Mouse (Mus musculus): ENCODE measurements around the gene Slc4a8. TPM values are rescaled to one million over a fixed set of nuclear protein-coding genes. Genes with fewer than 3 reads are reported as not detected.

The Slc4a8 gene
- polyA plus RNA-seq, 1 experiment from 2014 or later = 8.4 TPM

- no peak for DNase-seq (ENCODE audit: low spot score)
- H3K9me3 ChIP-seq (replicated peaks) = no peaks in the 10 kb centered on the region
- peaks cover 21% of the 10 kb centered on the region for H3K27me3 ChIP-seq (ENCODE audit: low read depth, poor library complexity, severe bottlenecking)
- no peaks in the 10 kb centered on the region for H3K36me3 ChIP-seq
- no peak overlapping the region for H3K27ac ChIP-seq (replicated peaks)
- peaks cover 21% of the 10 kb centered on the region for H3K4me1 ChIP-seq
- no peak overlapping the region for H3K4me3 ChIP-seq
- WGBS = 84% methylated on average over 3 of the region's 3 CpGs
These were observed 13.0 kb upstream of the Slc4a8 start for GRCm38 (mm10) chr15:100748584-100748983.

GRCm38 (mm10) chr15:100749751-100750538 is 11.6 kb upstream of the Slc4a8 start:
- no peaks in the 10 kb centered on the region for H3K36me3 ChIP-seq
- peaks cover 30% of the 10 kb centered on the region for H3K27me3 ChIP-seq (ENCODE audit: low read depth, poor library complexity, severe bottlenecking)
- 82% methylated on average over 10 of the region's 10 CpGs for WGBS
- peaks cover 27% of the 10 kb centered on the region for H3K4me1 ChIP-seq
- H3K27ac ChIP-seq (replicated peaks) = no peak overlapping the region
- no peak overlapping the region for H3K4me3 ChIP-seq
- H3K9me3 ChIP-seq (replicated peaks) = no peaks in the 10 kb centered on the region
- DNase-seq (ENCODE audit: low spot score) = no peak

GRCm38 (mm10) chr15:100752439-100752838 is 9.1 kb upstream of the Slc4a8 start:
- peaks cover 30% of the 10 kb centered on the region for H3K27me3 ChIP-seq (ENCODE audit: low read depth, poor library complexity, severe bottlenecking)
- no peaks in the 10 kb centered on the region for H3K36me3 ChIP-seq
- H3K27ac ChIP-seq (replicated peaks) = no peak overlapping the region
- no peaks in the 10 kb centered on the region for H3K9me3 ChIP-seq (replicated peaks)
- WGBS = 69% methylated on average over 2 of the region's 2 CpGs
- H3K4me1 ChIP-seq = peaks cover 29% of the 10 kb centered on the region
- no peak for DNase-seq (ENCODE audit: low spot score)
- H3K4me3 ChIP-seq = no peak overlapping the region

- peaks cover 27% of the 10 kb centered on the region for H3K27me3 ChIP-seq (ENCODE audit: low read depth, poor library complexity, severe bottlenecking)
- H3K9me3 ChIP-seq (replicated peaks) = no peaks in the 10 kb centered on the region
- no peak overlapping the region for H3K27ac ChIP-seq (replicated peaks)
- H3K36me3 ChIP-seq = no peaks in the 10 kb centered on the region
- 72% methylated on average over 5 of the region's 5 CpGs for WGBS
- H3K4me3 ChIP-seq = no peak overlapping the region
- no peak for DNase-seq (ENCODE audit: low spot score)
- peaks cover 29% of the 10 kb centered on the region for H3K4me1 ChIP-seq
These were observed 8.5 kb upstream of the Slc4a8 start for GRCm38 (mm10) chr15:100753045-100753444.

GRCm38 (mm10) chr15:100754041-100754440 is 7.5 kb upstream of the Slc4a8 start:
- no peaks in the 10 kb centered on the region for H3K9me3 ChIP-seq (replicated peaks)
- no peaks in the 10 kb centered on the region for H3K36me3 ChIP-seq
- no peak overlapping the region for H3K27ac ChIP-seq (replicated peaks)
- no peak for DNase-seq (ENCODE audit: low spot score)
- WGBS = 42% methylated on average over 7 of the region's 7 CpGs
- H3K27me3 ChIP-seq (ENCODE audit: low read depth, poor library complexity, severe bottlenecking) = peaks cover 17% of the 10 kb centered on the region
- no peak overlapping the region for H3K4me3 ChIP-seq
- peaks cover 24% of the 10 kb centered on the region for H3K4me1 ChIP-seq

- Histone ChIP-seq H3K27ac (replicated peaks) (no peak overlapping the region), H3K9me3 (replicated peaks) (no peaks in the 10 kb centered on the region), H3K36me3 (no peaks in the 10 kb centered on the region), H3K4me3 (no peak overlapping the region), H3K27me3 (ENCODE audit: low read depth, poor library complexity, severe bottlenecking) (peaks cover 9% of the 10 kb centered on the region; the same call in 1 of the 2 replicates), H3K4me1 (peaks cover 24% of the 10 kb centered on the region)
- WGBS = 15% methylated on average over 11 of the region's 11 CpGs
- no peak for DNase-seq (ENCODE audit: low spot score)
These were observed 6.6 kb upstream of the Slc4a8 start for GRCm38 (mm10) chr15:100754805-100755497.

- 52% methylated on average over 6 of the region's 8 CpGs for WGBS
- Histone ChIP-seq H3K4me3 (no peak overlapping the region), H3K27ac (replicated peaks) (no peak overlapping the region), H3K36me3 (no peaks in the 10 kb centered on the region), H3K9me3 (replicated peaks) (no peaks in the 10 kb centered on the region), H3K27me3 (ENCODE audit: low read depth, poor library complexity, severe bottlenecking) (peaks cover 9% of the 10 kb centered on the region; the same call in 1 of the 2 replicates), H3K4me1 (peaks cover 26% of the 10 kb centered on the region)
- no peak for DNase-seq (ENCODE audit: low spot score)
These were observed 6.1 kb upstream of the Slc4a8 start for GRCm38 (mm10) chr15:100755498-100755859.

- WGBS = 89% methylated on average over 3 of the region's 3 CpGs
- no peaks in the 10 kb centered on the region for H3K9me3 ChIP-seq (replicated peaks)
- DNase-seq (ENCODE audit: low spot score) = no peak
These were observed 5.5 kb upstream of the Slc4a8 start for GRCm38 (mm10) chr15:100755881-100756624.

GRCm38 (mm10) chr15:100757527-100757978 is 4.0 kb upstream of the Slc4a8 start:
- peaks cover 47% of the 10 kb centered on the region for H3K4me1 ChIP-seq

More at GRCm38 (mm10) chr15:100755881-100756624, 5.5 kb upstream of the Slc4a8 start:
- H3K27me3 ChIP-seq (ENCODE audit: low read depth, poor library complexity, severe bottlenecking) = peaks cover 9% of the 10 kb centered on the region; the same call in 1 of the 2 replicates
- H3K27ac ChIP-seq (replicated peaks) = no peak overlapping the region
- H3K36me3 ChIP-seq = no peaks in the 10 kb centered on the region
- peaks cover 32% of the 10 kb centered on the region for H3K4me1 ChIP-seq
- H3K4me3 ChIP-seq = no peak overlapping the region

GRCm38 (mm10) chr15:100759286-100759685 is 2.3 kb upstream of the Slc4a8 start:
- peaks cover 54% of the 10 kb centered on the region for H3K4me1 ChIP-seq
- no peaks in the 10 kb centered on the region for H3K36me3 ChIP-seq
- peaks cover 25% of the 10 kb centered on the region for H3K27me3 ChIP-seq (ENCODE audit: low read depth, poor library complexity, severe bottlenecking)
- WGBS = 89% methylated on average over 10 of the region's 10 CpGs
- no peaks in the 10 kb centered on the region for H3K9me3 ChIP-seq (replicated peaks)
- H3K27ac ChIP-seq (replicated peaks) = no peak overlapping the region
- no peak overlapping the region for H3K4me3 ChIP-seq
- DNase-seq (ENCODE audit: low spot score) = no peak

More at GRCm38 (mm10) chr15:100757527-100757978, 4.0 kb upstream of the Slc4a8 start:
- WGBS = 2% methylated on average over 7 of the region's 7 CpGs
- peaks cover 12% of the 10 kb centered on the region for H3K27me3 ChIP-seq (ENCODE audit: low read depth, poor library complexity, severe bottlenecking)
- H3K9me3 ChIP-seq (replicated peaks) = no peaks in the 10 kb centered on the region
- H3K36me3 ChIP-seq = no peaks in the 10 kb centered on the region
- peak overlapping the region; percentile 32; the same call in 1 of the 2 replicates for H3K4me3 ChIP-seq
- DNase-seq (ENCODE audit: low spot score) = peak; percentile 79
- H3K27ac ChIP-seq (replicated peaks) = no peak overlapping the region

GRCm38 (mm10) chr15:100761036-100761418 is 520 bp upstream of the Slc4a8 start:
- WGBS = 22% methylated on average over 9 of the region's 9 CpGs
- H3K27me3 ChIP-seq (ENCODE audit: low read depth, poor library complexity, severe bottlenecking) = peaks cover 20% of the 10 kb centered on the region
- no peaks in the 10 kb centered on the region for H3K36me3 ChIP-seq
- H3K27ac ChIP-seq (replicated peaks) = peak overlapping the region; percentile 92
- peaks cover 41% of the 10 kb centered on the region for H3K4me1 ChIP-seq
- no peaks in the 10 kb centered on the region for H3K9me3 ChIP-seq (replicated peaks)
- peak; percentile 34 for DNase-seq (ENCODE audit: low spot score)
- H3K4me3 ChIP-seq = peak overlapping the region; percentile 80

GRCm38 (mm10) chr15:100762649-100763048 is 1.1 kb downstream of the Slc4a8 start:
- no peak for DNase-seq (ENCODE audit: low spot score)
- Histone ChIP-seq H3K27ac (replicated peaks) (peak overlapping the region; percentile 92; the same call in 1 of the 2 replicates), H3K4me1 (peaks cover 34% of the 10 kb centered on the region), H3K36me3 (no peaks in the 10 kb centered on the region), H3K27me3 (ENCODE audit: low read depth, poor library complexity, severe bottlenecking) (peaks cover 22% of the 10 kb centered on the region), H3K4me3 (peak overlapping the region; percentile 80), H3K9me3 (replicated peaks) (no peaks in the 10 kb centered on the region)
- WGBS = 62% methylated on average over 8 of the region's 8 CpGs

Data from midbrain, embryonic 10.5 days (tissue).